Mouse (Mus musculus): ENCODE data around the gene Slc6a5. TPM values are rescaled to one million over a fixed set of nuclear protein-coding genes. Genes with fewer than 3 reads are reported as not detected.

Gene Slc6a5
- polyA plus RNA-seq, 1 experiment = not detected

GRCm38 (mm10) chr7:49882694-49883389 lies 27.1 kb upstream of the Slc6a5 start:
- Histone ChIP-seq H3K4me1 (ENCODE audit: control insufficient read depth, insufficient read depth, low read length) (peaks cover 3% of the 10 kb centered on the region; the same call in 1 of the 2 replicates), H3K4me3 (replicated peaks; ENCODE audit: extremely low read depth, low read depth, low read length) (no peak overlapping the region)
- TF ChIP-seq CTCF (IDR thresholded peaks at IDR 0.05; ENCODE audit: insufficient read depth, low read length) (no peak), POLR2A (IDR thresholded peaks at IDR 0.05; ENCODE audit: borderline replicate concordance, extremely low read depth, low read depth, low read length) (no peak)
- WGBS = 14% methylated on average over 16 of the region's 16 CpGs
- no peak for DNase-seq

- TF ChIP-seq CTCF (IDR thresholded peaks at IDR 0.05; ENCODE audit: insufficient read depth, low read length) (no peak), POLR2A (IDR thresholded peaks at IDR 0.05; ENCODE audit: borderline replicate concordance, extremely low read depth, low read depth, low read length) (no peak)
- no peak overlapping the region for H3K4me3 ChIP-seq (replicated peaks; ENCODE audit: extremely low read depth, low read depth, low read length)
- WGBS = 71% methylated on average over 2 of the region's 2 CpGs
- H3K4me1 ChIP-seq (ENCODE audit: control insufficient read depth, insufficient read depth, low read length) = no peaks in the 10 kb centered on the region
- no peak for DNase-seq
These were observed 22.1 kb upstream of the Slc6a5 start for GRCm38 (mm10) chr7:49887776-49888390.

DNA sequence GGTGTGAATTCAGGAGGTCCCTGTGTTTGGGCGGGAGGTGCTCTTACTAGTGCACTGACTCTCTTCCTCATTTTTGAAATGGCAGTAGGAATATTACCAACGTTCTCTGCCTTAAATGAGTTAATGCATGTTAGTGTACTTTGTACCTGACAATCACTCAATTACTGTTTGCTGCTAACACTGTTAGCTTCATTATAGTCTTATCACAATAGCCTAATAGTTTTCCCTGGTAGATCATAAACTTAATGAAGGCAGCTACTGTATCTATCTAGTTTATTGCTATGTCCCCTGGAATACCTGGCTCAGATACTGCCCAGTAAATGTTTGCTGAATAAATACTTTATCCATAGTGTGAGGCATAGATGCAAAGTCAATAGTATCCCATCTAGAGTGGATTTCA lies 15.2 kb upstream of the Slc6a5 start:
- DNase-seq = no peak
- TF ChIP-seq POLR2A (IDR thresholded peaks at IDR 0.05; ENCODE audit: borderline replicate concordance, extremely low read depth, low read depth, low read length) (no peak), CTCF (IDR thresholded peaks at IDR 0.05; ENCODE audit: insufficient read depth, low read length) (no peak)
- Histone ChIP-seq H3K4me3 (replicated peaks; ENCODE audit: extremely low read depth, low read depth, low read length) (no peak overlapping the region), H3K4me1 (ENCODE audit: control insufficient read depth, insufficient read depth, low read length) (no peaks in the 10 kb centered on the region)
- 67% methylated on average over 2 of the region's 2 CpGs for WGBS

GRCm38 (mm10) chr7:49895296-49895695 lies 14.7 kb upstream of the Slc6a5 start:
- no peak for TF ChIP-seq CTCF (IDR thresholded peaks at IDR 0.05; ENCODE audit: insufficient read depth, low read length)
- no peak for TF ChIP-seq POLR2A (IDR thresholded peaks at IDR 0.05; ENCODE audit: borderline replicate concordance, extremely low read depth, low read depth, low read length)
- Histone ChIP-seq H3K4me1 (ENCODE audit: control insufficient read depth, insufficient read depth, low read length) (no peaks in the 10 kb centered on the region), H3K4me3 (replicated peaks; ENCODE audit: extremely low read depth, low read depth, low read length) (no peak overlapping the region)
- DNase-seq = no peak
- WGBS = 60% methylated on average over 6 of the region's 6 CpGs

- TF ChIP-seq CTCF (IDR thresholded peaks at IDR 0.05; ENCODE audit: insufficient read depth, low read length) = no peak
- TF ChIP-seq POLR2A (IDR thresholded peaks at IDR 0.05; ENCODE audit: borderline replicate concordance, extremely low read depth, low read depth, low read length) = no peak
- DNase-seq = no peak
- no peaks in the 10 kb centered on the region for H3K4me1 ChIP-seq (ENCODE audit: control insufficient read depth, insufficient read depth, low read length)
- H3K4me3 ChIP-seq (replicated peaks; ENCODE audit: extremely low read depth, low read depth, low read length) = no peak overlapping the region
- 32% methylated on average over 9 of the region's 9 CpGs for WGBS
These were observed 7.9 kb upstream of the Slc6a5 start for GRCm38 (mm10) chr7:49902003-49902552.

GRCm38 (mm10) chr7:49907191-49908171 lies 2.5 kb upstream of the Slc6a5 start:
- no peak for DNase-seq
- TF ChIP-seq POLR2A (IDR thresholded peaks at IDR 0.05; ENCODE audit: borderline replicate concordance, extremely low read depth, low read depth, low read length) (no peak), CTCF (IDR thresholded peaks at IDR 0.05; ENCODE audit: insufficient read depth, low read length) (no peak)
- Histone ChIP-seq H3K4me1 (ENCODE audit: control insufficient read depth, insufficient read depth, low read length) (no peaks in the 10 kb centered on the region), H3K4me3 (replicated peaks; ENCODE audit: extremely low read depth, low read depth, low read length) (no peak overlapping the region)
- WGBS = 6% methylated on average over 28 of the region's 28 CpGs

GRCm38 (mm10) chr7:49908181-49908855 lies 1.6 kb upstream of the Slc6a5 start:
- Histone ChIP-seq H3K4me1 (ENCODE audit: control insufficient read depth, insufficient read depth, low read length) (no peaks in the 10 kb centered on the region), H3K4me3 (replicated peaks; ENCODE audit: extremely low read depth, low read depth, low read length) (no peak overlapping the region)
- 2% methylated on average over 24 of the region's 24 CpGs for WGBS
- no peak for TF ChIP-seq CTCF (IDR thresholded peaks at IDR 0.05; ENCODE audit: insufficient read depth, low read length)
- no peak for TF ChIP-seq POLR2A (IDR thresholded peaks at IDR 0.05; ENCODE audit: borderline replicate concordance, extremely low read depth, low read depth, low read length)
- DNase-seq = no peak

GRCm38 (mm10) chr7:49908990-49909411 lies 945 bp upstream of the Slc6a5 start:
- no peak for TF ChIP-seq POLR2A (IDR thresholded peaks at IDR 0.05; ENCODE audit: borderline replicate concordance, extremely low read depth, low read depth, low read length)
- no peak for TF ChIP-seq CTCF (IDR thresholded peaks at IDR 0.05; ENCODE audit: insufficient read depth, low read length)
- 3% methylated on average over 26 of the region's 26 CpGs for WGBS
- Histone ChIP-seq H3K4me3 (replicated peaks; ENCODE audit: extremely low read depth, low read depth, low read length) (no peak overlapping the region), H3K4me1 (ENCODE audit: control insufficient read depth, insufficient read depth, low read length) (no peaks in the 10 kb centered on the region)
- no peak for DNase-seq
